Mouse (Mus musculus) embryonic fibroblast, embryonic 13.5 days (primary cell): ENCODE measurements at regions not wholly inside any gene's neighbourhood (a gene's known extent, or its start where the extent isn't known, plus 50 kb on each side); places are given as distances from the start of the nearest gene placed in this dataset.

Source experiments
- CTCF ChIP-seq: IDR thresholded peaks from 2 replicates; pipeline ENCODE4 v1.5.1; 2011; ENCODE audit warnings: mild to moderate bottlenecking, control low read depth, low read length, moderate library complexity, borderline replicate concordance; ENCODE audit not compliant: insufficient read depth
- POLR2A ChIP-seq: IDR thresholded peaks from 2 replicates; pipeline ENCODE4 v1.6.1; 2011; ENCODE audit warnings: low read depth, mild to moderate bottlenecking, control low read depth, low read length, moderate library complexity

- TF ChIP-seq POLR2A (no peak), CTCF (no peak)
Measured at GRCm38 (mm10) chr8:4417141-4417540, 75.7 kb upstream of the Cers4 start.
